Mouse (Mus musculus) CH12.LX (cell line): ENCODE results near the gene Pptc7.

Experiments
- CTCF ChIP-seq, 2 experiments: IDR thresholded peaks in 1 of 2; conservative IDR thresholded peaks in 1 of 2; 2 replicates each; pipeline ENCODE4 v1.5.1; 2011 to 2012; ENCODE audit warnings: low read depth in 2 of 2, low read length in 2 of 2, improper control_type of control experiment in 1 of 2, inconsistent platforms in 1 of 2, mild to moderate bottlenecking in 1 of 2, moderate library complexity in 1 of 2
- E2F4 ChIP-seq: IDR thresholded peaks from 2 replicates; pipeline ENCODE4 v1.6.1; 2011; ENCODE audit warnings: low read depth, low read length, improper control_type of control experiment; ENCODE audit not compliant: insufficient replicate concordance
- ETS1 ChIP-seq: conservative IDR thresholded peaks from 2 replicates; pipeline ENCODE4 v1.6.1; 2012; ENCODE audit warnings: low read depth, mild to moderate bottlenecking, inconsistent platforms, low read length, improper control_type of control experiment, moderate library complexity

DNA sequence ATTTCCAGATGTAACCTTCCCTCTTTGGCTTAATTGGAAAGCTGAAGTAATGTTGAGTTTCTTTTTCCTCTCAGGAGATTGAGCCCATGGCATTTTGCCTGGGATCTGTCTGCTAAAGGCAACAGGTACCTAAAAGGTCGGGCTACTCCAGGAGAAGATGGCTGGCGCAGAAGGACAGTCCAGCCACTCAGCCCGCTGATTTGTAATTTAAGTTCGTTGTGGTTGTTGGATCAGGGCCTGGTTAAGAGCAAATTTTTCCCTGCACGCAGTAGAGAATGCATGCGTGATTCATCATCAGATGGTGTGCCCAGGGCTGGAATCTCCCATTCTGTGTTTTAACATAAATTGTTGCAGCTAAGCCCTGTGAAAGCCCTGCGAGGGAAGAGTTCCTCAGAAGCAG, 19.8 kb downstream of the Pptc7 start:
- TF ChIP-seq CTCF (conservative IDR thresholded peaks at IDR 0.05 in 1 of 2, IDR thresholded peaks at IDR 0.05 in 1 of 2; ENCODE audit: low read depth in 2 of 2, low read length in 2 of 2) (no peak), E2F4 (no peak), ETS1 (no peak)
